ENCODE assay signal across 13 mouse cellular contexts in the genomic region with DNA sequence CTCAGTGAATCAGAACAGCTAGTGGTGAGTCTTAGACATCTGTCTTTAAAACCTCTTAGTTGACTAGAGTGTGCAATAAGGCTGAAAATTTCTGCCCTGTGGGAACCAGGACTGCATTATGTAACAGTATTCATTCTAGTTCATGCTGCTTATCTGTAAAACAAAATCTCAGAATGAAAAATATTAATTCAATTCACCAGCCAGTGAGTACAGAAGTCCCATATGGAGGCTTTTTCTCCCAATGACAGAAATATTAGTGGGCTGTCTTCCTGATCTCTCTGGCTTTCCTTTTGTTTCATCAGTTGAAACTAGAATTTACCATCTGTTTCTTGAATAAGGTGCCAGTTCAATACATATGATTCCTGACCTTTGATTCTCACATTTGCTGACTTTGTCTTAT.
"Had no signal": no experiment of that assay in that cellular context is flagged by ENCODE, and none has a peak within 500 bp of the region (broad histone marks: within the 10 kb centered on the region; RNA-seq: fewer than 3 reads in every experiment).

No protein-coding gene starts in this region.

- DNase-seq: lung, adult 18-20 months; lung, embryonic 14.5 days; lung, postnatal 10 days; lung, postnatal 4 days; midbrain, embryonic 14.5 days; retina, postnatal 1 day; right cerebral cortex, adult 18-20 months; right cerebral cortex, postnatal 25 days; right cerebral cortex, postnatal 4 days; spleen, adult 18-20 months; thymus, adult 18-20 months; thymus, postnatal 14 days; thymus, postnatal 36 days had no signal
